Mouse (Mus musculus): ENCODE measurements at regions not wholly inside any gene's neighbourhood (a gene's known extent, or its start where the extent isn't known, plus 50 kb on each side); places are given as distances from the start of the nearest gene placed in this dataset.
A peak's percentile ranks its signal among the peaks of the same experiment; 100 is the strongest.

DNA sequence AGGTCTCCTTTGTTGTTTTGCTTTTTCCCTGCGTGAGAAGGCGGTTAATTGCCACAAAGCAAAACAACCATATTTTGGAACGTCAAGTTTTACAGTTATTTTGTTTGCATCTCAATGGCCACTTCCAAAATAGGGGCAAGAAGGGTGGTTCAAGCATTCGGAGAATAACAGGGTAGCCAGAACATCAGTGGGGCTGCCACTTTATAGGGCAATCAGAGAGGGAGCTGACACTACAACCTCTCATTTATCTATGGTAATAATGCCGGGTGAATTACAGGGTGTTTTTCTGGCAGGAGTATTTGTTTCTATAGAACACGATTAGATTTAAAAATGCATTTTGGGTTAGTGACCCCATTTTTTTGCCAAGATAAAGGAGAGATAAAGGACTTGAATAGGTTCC lies 173.9 kb upstream of the Igfbp7 start:
- H3K27me3 ChIP-seq (ENCODE audit: control insufficient read depth, insufficient read depth, low read length) = no peaks in the 10 kb centered on the region; the same call in 1 of the 2 replicates
- H3K27ac ChIP-seq (ENCODE audit: insufficient read depth, low read length) = no peak overlapping the region
- H3K4me1 ChIP-seq (ENCODE audit: control insufficient read depth, insufficient read depth, low read length) = peaks cover 6% of the 10 kb centered on the region
- WGBS = 49% methylated on average over 6 of the region's 6 CpGs
- no peak overlapping the region for H3K4me3 ChIP-seq (replicated peaks; ENCODE audit: insufficient read depth, low read depth, low read length)
- DNase-seq = no peak
- no peak for TF ChIP-seq CTCF (IDR thresholded peaks at IDR 0.05; ENCODE audit: borderline replicate concordance, insufficient read depth, low read depth, low read length)
- no peak for TF ChIP-seq POLR2A (IDR thresholded peaks at IDR 0.05; ENCODE audit: borderline replicate concordance, insufficient read depth, low read length)

DNA sequence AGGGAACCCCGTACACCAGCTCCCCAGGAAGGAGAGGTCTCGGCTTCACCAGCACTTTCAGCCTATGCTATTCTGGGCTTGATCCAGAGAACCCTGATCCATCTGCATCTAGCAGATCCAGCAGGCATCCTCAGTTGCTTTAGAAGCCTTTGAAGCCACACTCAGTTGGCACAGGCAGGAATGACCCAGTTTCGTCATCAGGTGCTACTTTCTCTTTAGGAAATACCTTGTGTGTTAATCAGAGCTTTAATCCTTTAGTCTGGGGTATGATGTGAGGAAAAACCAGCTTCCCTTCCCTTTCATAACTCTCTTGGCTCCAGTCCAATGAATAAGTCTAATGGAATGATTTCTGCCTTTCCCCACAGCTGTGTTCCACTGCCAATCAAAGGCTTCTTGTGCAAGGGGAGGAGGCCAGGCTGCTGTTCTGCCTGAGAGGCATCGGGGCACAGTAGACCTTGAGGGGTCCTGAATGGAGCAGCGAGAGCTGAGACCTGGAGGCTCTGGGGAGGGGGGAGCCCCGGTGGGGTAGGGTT lies 173.3 kb upstream of the Igfbp7 start:
- peak; percentile 18 to 43 for DNase-seq
- TF ChIP-seq CTCF (IDR thresholded peaks at IDR 0.05; ENCODE audit: borderline replicate concordance, insufficient read depth, low read depth, low read length) = no peak
- TF ChIP-seq POLR2A (IDR thresholded peaks at IDR 0.05; ENCODE audit: borderline replicate concordance, insufficient read depth, low read length) = no peak
- no peaks in the 10 kb centered on the region; the same call in 1 of the 2 replicates for H3K27me3 ChIP-seq (ENCODE audit: control insufficient read depth, insufficient read depth, low read length)
- WGBS = 9% methylated on average over 6 of the region's 6 CpGs
- H3K4me3 ChIP-seq (replicated peaks; ENCODE audit: insufficient read depth, low read depth, low read length) = no peak overlapping the region
- peaks cover 6% of the 10 kb centered on the region for H3K4me1 ChIP-seq (ENCODE audit: control insufficient read depth, insufficient read depth, low read length)
- no peak overlapping the region for H3K27ac ChIP-seq (ENCODE audit: insufficient read depth, low read length)

DNA sequence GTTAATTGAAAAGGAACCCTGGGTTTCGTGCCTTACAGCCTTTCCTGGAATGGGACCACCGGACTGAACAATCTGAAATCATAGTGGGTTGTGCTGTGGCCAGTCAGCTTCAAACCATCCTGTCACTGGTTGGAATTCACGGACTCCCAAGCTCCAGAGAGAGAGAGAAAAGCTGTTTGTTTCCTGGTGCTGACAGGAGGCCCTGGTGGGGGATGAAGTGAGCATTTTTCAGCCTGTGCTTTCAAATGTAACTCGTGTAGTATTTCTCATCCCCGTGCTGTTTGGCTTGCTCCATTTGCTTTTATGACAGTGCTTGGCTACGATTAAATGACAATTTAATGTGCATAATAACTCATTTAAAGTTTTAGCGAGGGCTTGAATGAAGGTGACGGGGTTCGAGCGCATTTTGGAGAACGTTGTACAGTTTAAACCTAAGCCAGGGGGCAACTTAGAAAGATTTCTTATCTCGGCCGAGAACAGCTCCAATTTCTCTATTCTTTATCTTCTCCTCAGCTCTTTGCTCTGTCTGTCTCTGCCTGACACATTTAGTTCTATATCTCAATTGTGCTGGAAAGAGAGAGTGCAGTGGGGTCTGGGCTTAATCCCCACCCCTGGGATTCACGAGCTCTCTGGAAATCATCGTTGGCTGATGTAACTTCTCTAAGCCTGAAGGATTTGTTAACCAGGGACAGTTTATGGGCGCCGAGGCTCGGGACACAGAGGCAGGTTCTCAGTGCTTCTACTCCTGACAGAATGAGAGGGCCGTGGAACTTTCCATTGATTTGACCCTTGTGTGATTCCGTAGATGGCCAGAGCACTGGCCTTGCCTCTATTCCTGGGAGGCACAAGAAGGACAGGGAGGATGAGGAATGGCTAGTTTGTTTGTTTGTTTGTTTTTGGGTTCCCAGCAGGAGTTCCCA lies 172.2 kb upstream of the Igfbp7 start:
- TF ChIP-seq CTCF (IDR thresholded peaks at IDR 0.05; ENCODE audit: borderline replicate concordance, insufficient read depth, low read depth, low read length) = no peak
- no peak for TF ChIP-seq POLR2A (IDR thresholded peaks at IDR 0.05; ENCODE audit: borderline replicate concordance, insufficient read depth, low read length)
- Histone ChIP-seq H3K27me3 (ENCODE audit: control insufficient read depth, insufficient read depth, low read length) (no peaks in the 10 kb centered on the region; the same call in 1 of the 2 replicates), H3K4me3 (replicated peaks; ENCODE audit: insufficient read depth, low read depth, low read length) (no peak overlapping the region), H3K4me1 (ENCODE audit: control insufficient read depth, insufficient read depth, low read length) (peaks cover 6% of the 10 kb centered on the region), H3K27ac (ENCODE audit: insufficient read depth, low read length) (no peak overlapping the region)
- DNase-seq = no peak
- 65% methylated on average over 20 of the region's 20 CpGs for WGBS

DNA sequence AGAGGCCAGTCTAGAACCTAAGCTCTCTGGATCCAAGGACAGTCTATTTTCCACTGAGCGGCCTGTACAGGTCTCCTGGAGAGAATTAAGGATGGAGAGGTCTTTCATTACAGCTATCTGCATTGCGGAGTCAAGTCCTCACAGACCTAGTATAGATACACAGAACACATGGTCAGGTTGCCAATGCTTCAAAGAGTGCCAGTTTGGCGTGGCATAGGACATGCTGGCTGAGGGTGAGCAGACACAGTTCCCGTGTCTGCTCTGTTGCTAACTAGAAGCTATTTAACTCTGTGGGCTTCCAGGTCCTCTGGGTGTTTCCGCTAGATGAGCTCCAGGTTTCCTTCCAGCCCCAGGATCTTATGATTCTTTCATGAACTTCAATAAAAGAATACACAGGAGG lies 169.0 kb upstream of the Igfbp7 start:
- no peak overlapping the region for H3K27ac ChIP-seq (ENCODE audit: insufficient read depth, low read length)
- H3K4me1 ChIP-seq (ENCODE audit: control insufficient read depth, insufficient read depth, low read length) = peaks cover 6% of the 10 kb centered on the region
- no peaks in the 10 kb centered on the region; the same call in 1 of the 2 replicates for H3K27me3 ChIP-seq (ENCODE audit: control insufficient read depth, insufficient read depth, low read length)
- WGBS = 27% methylated on average over 5 of the region's 5 CpGs
- DNase-seq = no peak
- no peak for TF ChIP-seq CTCF (IDR thresholded peaks at IDR 0.05; ENCODE audit: borderline replicate concordance, insufficient read depth, low read depth, low read length)
- TF ChIP-seq POLR2A (IDR thresholded peaks at IDR 0.05; ENCODE audit: borderline replicate concordance, insufficient read depth, low read length) = no peak
- H3K4me3 ChIP-seq (replicated peaks; ENCODE audit: insufficient read depth, low read depth, low read length) = no peak overlapping the region

DNA sequence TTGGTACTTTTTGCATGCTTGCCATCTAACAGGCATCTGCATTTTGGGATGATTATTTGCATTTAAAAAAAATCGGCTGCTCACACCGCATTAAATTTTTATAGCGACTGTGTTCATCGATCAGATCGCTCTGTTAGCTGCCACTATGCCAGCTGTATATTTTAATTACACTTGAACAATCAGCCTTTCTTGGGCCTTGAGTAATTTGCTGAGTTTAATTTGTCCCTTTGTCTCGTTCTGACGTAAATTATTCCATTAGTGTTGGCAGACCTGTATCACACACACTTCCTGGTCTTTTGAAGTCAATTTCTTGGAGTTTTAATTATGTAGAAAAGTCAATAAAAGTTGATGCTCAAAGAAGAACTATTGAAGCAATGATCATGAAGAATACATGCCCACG lies 167.9 kb upstream of the Igfbp7 start:
- Histone ChIP-seq H3K4me1 (ENCODE audit: control insufficient read depth, insufficient read depth, low read length) (no peaks in the 10 kb centered on the region; the same call in 1 of the 2 replicates), H3K27me3 (ENCODE audit: control insufficient read depth, insufficient read depth, low read length) (no peaks in the 10 kb centered on the region), H3K27ac (ENCODE audit: insufficient read depth, low read length) (no peak overlapping the region), H3K4me3 (replicated peaks; ENCODE audit: insufficient read depth, low read depth, low read length) (no peak overlapping the region)
- TF ChIP-seq POLR2A (IDR thresholded peaks at IDR 0.05; ENCODE audit: borderline replicate concordance, insufficient read depth, low read length) = no peak
- no peak for TF ChIP-seq CTCF (IDR thresholded peaks at IDR 0.05; ENCODE audit: borderline replicate concordance, insufficient read depth, low read depth, low read length)
- 54% methylated on average over 8 of the region's 8 CpGs for WGBS
- DNase-seq = no peak

DNA sequence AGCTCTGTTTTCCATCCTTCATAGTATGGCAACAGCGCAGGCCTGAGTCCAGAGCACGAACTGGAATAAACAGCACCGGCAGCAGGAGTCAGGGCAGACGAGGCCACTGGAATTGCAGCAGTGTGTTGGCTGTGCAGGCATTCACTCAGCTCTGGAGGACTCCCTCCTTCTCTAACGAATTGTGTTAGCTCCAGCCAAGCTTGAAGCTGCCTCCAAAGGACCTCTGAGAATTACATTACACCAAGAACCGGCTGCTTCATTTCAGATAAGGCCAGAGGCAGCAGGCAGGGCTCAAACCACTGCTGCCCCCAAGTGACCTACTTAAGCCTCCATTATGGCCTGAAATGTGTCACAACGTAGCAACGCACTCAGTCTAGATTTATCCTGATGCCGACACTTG lies 162.5 kb upstream of the Igfbp7 start:
- WGBS = 58% methylated on average over 9 of the region's 9 CpGs
- no peak for DNase-seq
- Histone ChIP-seq H3K4me3 (replicated peaks; ENCODE audit: insufficient read depth, low read depth, low read length) (no peak overlapping the region), H3K27me3 (ENCODE audit: control insufficient read depth, insufficient read depth, low read length) (no peaks in the 10 kb centered on the region), H3K4me1 (ENCODE audit: control insufficient read depth, insufficient read depth, low read length) (no peaks in the 10 kb centered on the region), H3K27ac (ENCODE audit: insufficient read depth, low read length) (no peak overlapping the region)
- TF ChIP-seq CTCF (IDR thresholded peaks at IDR 0.05; ENCODE audit: borderline replicate concordance, insufficient read depth, low read depth, low read length) (no peak), POLR2A (IDR thresholded peaks at IDR 0.05; ENCODE audit: borderline replicate concordance, insufficient read depth, low read length) (no peak)

DNA sequence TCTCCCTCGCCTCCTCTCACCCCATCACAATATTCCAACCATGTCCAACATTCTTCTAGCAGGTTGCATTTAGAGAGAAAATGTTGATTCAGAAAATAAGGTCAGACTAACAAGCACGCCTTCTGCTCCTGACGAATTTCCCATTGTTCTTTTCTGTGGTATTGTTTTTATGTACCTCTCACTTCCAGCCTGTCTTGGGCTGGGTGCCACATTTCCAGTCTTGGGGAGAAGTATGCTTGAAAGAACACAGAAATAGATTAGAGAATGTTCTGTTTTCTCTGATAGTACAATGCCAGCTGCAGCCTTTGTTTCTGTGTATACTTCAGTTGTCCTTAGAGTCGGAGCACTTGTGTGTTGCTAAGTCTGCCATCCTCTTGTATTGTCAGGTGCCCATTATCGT lies 160.3 kb upstream of the Igfbp7 start:
- Histone ChIP-seq H3K27me3 (ENCODE audit: control insufficient read depth, insufficient read depth, low read length) (no peaks in the 10 kb centered on the region), H3K4me1 (ENCODE audit: control insufficient read depth, insufficient read depth, low read length) (no peaks in the 10 kb centered on the region), H3K4me3 (replicated peaks; ENCODE audit: insufficient read depth, low read depth, low read length) (no peak overlapping the region), H3K27ac (ENCODE audit: insufficient read depth, low read length) (no peak overlapping the region)
- no peak for DNase-seq
- 65% methylated on average over 5 of the region's 5 CpGs for WGBS
- no peak for TF ChIP-seq POLR2A (IDR thresholded peaks at IDR 0.05; ENCODE audit: borderline replicate concordance, insufficient read depth, low read length)
- TF ChIP-seq CTCF (IDR thresholded peaks at IDR 0.05; ENCODE audit: borderline replicate concordance, insufficient read depth, low read depth, low read length) = no peak

DNA sequence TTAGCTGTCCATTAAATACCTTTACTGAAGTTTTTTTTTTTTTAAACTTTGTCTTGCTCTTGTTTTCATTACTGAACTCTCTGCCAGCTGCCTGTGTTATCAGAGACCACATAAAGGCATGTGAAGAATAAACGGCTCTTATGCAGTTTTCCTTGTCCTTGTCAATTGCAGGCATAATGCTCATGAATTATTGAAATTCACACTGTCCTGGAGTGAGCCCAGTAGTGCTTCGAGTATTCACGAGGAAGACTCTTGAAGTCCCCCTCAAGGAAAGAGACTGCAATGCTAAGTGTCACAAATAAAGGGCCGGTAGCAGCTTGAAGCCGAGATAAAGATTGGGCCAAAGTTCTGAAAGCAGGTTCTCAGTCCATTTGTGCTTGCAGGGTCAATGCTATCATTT lies 144.7 kb upstream of the Igfbp7 start:
- no peaks in the 10 kb centered on the region for H3K4me1 ChIP-seq (ENCODE audit: control insufficient read depth, insufficient read depth, low read length)
- H3K27me3 ChIP-seq (ENCODE audit: control insufficient read depth, insufficient read depth, low read length) = no peaks in the 10 kb centered on the region
- WGBS = 37% methylated on average over 5 of the region's 5 CpGs
- no peak overlapping the region for H3K27ac ChIP-seq (ENCODE audit: insufficient read depth, low read length)
- no peak for TF ChIP-seq CTCF (IDR thresholded peaks at IDR 0.05; ENCODE audit: borderline replicate concordance, insufficient read depth, low read depth, low read length)
- TF ChIP-seq POLR2A (IDR thresholded peaks at IDR 0.05; ENCODE audit: borderline replicate concordance, insufficient read depth, low read length) = no peak
- DNase-seq = no peak
- H3K4me3 ChIP-seq (replicated peaks; ENCODE audit: insufficient read depth, low read depth, low read length) = no peak overlapping the region

Measured in cerebellum, adult 2 months (tissue).